Mouse (Mus musculus): ENCODE data around the gene Zg16.
"Not testable (repeated sequence)": the region's sequence is repeated elsewhere in the genome, so short reads cannot be mapped to it uniquely, and the experiment has no call there.

Gene Zg16

GRCm38 (mm10) chr7:127103960-127104359 is 16.8 kb upstream of the Zg16 start:
- DNase-seq (ENCODE audit: low spot score) = no peak

- DNase-seq (ENCODE audit: low spot score) = no peak
These were observed 15.0 kb upstream of the Zg16 start for GRCm38 (mm10) chr7:127102148-127102547.

- DNase-seq (ENCODE audit: low spot score) = no peak
These were observed 14.4 kb upstream of the Zg16 start for GRCm38 (mm10) chr7:127101451-127102016.

GRCm38 (mm10) chr7:127099528-127099927 is 12.4 kb upstream of the Zg16 start:
- DNase-seq (ENCODE audit: low spot score) = no peak

- DNase-seq (ENCODE audit: low spot score) = no peak
These were observed 11.8 kb upstream of the Zg16 start for GRCm38 (mm10) chr7:127098950-127099349.

GRCm38 (mm10) chr7:127098521-127098920 is 11.4 kb upstream of the Zg16 start:
- DNase-seq (ENCODE audit: low spot score) = no peak

GRCm38 (mm10) chr7:127096456-127096855 is 9.3 kb upstream of the Zg16 start:
- DNase-seq (ENCODE audit: low spot score) = no peak

- no peak for DNase-seq (ENCODE audit: low spot score)
These were observed 6.8 kb upstream of the Zg16 start for GRCm38 (mm10) chr7:127093914-127094313.

GRCm38 (mm10) chr7:127091114-127091896 is 4.2 kb upstream of the Zg16 start, which contains the start of gene AI467606:
TSS of gene AI467606 (plus strand) at chr7:127091359.
- DNase-seq (ENCODE audit: low spot score) = no peak

- DNase-seq (ENCODE audit: low spot score) = no peak
These were observed 3.3 kb upstream of the Zg16 start for GRCm38 (mm10) chr7:127090154-127091113.

GRCm38 (mm10) chr7:127088901-127089845 is 2.0 kb upstream of the Zg16 start:
- DNase-seq (ENCODE audit: low spot score) = no peak

- no peak for DNase-seq (ENCODE audit: low spot score)
These were observed 955 bp upstream of the Zg16 start for GRCm38 (mm10) chr7:127088083-127088482.

GRCm38 (mm10) chr7:127085751-127086150 is 1.4 kb downstream of the Zg16 start:
- DNase-seq (ENCODE audit: low spot score) = not testable (repeated sequence)

- no peak for DNase-seq (ENCODE audit: low spot score)
These were observed 2.3 kb downstream of the Zg16 start for GRCm38 (mm10) chr7:127084794-127085193.

GRCm38 (mm10) chr7:127083689-127084088 is 3.4 kb downstream of the Zg16 start:
- no peak for DNase-seq (ENCODE audit: low spot score)

- DNase-seq (ENCODE audit: low spot score) = no peak
These were observed 4.1 kb downstream of the Zg16 start for GRCm38 (mm10) chr7:127082995-127083394.

- no peak for DNase-seq (ENCODE audit: low spot score)
These were observed 4.9 kb downstream of the Zg16 start for GRCm38 (mm10) chr7:127082271-127082670.

GRCm38 (mm10) chr7:127080045-127080444 is 7.1 kb downstream of the Zg16 start:
- DNase-seq (ENCODE audit: low spot score) = no peak

- no peak for DNase-seq (ENCODE audit: low spot score)
These were observed 9.4 kb downstream of the Zg16 start for GRCm38 (mm10) chr7:127077692-127078091.

GRCm38 (mm10) chr7:127076188-127076587 is 10.9 kb downstream of the Zg16 start:
- no peak for DNase-seq (ENCODE audit: low spot score)

- no peak for DNase-seq (ENCODE audit: low spot score)
These were observed 13.9 kb downstream of the Zg16 start for GRCm38 (mm10) chr7:127073221-127073620.
